Mouse (Mus musculus) midbrain, embryonic 14.5 days (tissue): ENCODE results near the gene Polr3h. TPM values are rescaled to one million over a fixed set of nuclear protein-coding genes. Genes with fewer than 3 reads are reported as not detected.

ENCODE experiments used
- ATAC-seq: fragments of 200-750 bp; cut with Nextera tagmentation; 2 replicates; pipeline ENCODE4 v1.8.0; 2017; ENCODE audit warnings: moderate number of reproducible peaks, moderate library complexity; ENCODE audit not compliant: low FRiP score, low TSS enrichment
- DNase-seq: peaks from one replicate; pipeline ENCODE4 v3.0.0-alpha.2; 2015
- H3K27ac ChIP-seq: fragments of 300-500 bp; sonication (generic); replicated peaks from 2 replicates; pipeline ENCODE4 v1.5.1; 2014; ENCODE audit warnings: mild to moderate bottlenecking, low read depth, low read length, moderate library complexity
- H3K27me3 ChIP-seq: fragments of 300-500 bp; sonication (generic); 2 replicates; pipeline ENCODE4 v1.6.1; 2014; ENCODE audit warnings: low read length, control low read depth, mixed read lengths; ENCODE audit not compliant: control insufficient read depth, insufficient read depth
- H3K36me3 ChIP-seq: fragments of 300-500 bp; sonication (generic); 2 replicates; pipeline ENCODE4 v1.6.1; 2014; ENCODE audit warnings: low read length, control low read depth; ENCODE audit not compliant: control insufficient read depth, insufficient read depth
- H3K4me1 ChIP-seq: fragments of 300-500 bp; sonication (generic); 2 replicates; pipeline ENCODE4 v1.6.1; 2014; ENCODE audit warnings: mild to moderate bottlenecking, antibody characterized with exemption, low read length, control low read depth; ENCODE audit not compliant: control insufficient read depth, insufficient read depth
- H3K4me2 ChIP-seq: fragments of 300-500 bp; sonication (generic); 2 replicates; pipeline ENCODE4 v1.6.1; 2014; ENCODE audit warnings: mild to moderate bottlenecking, low read length, moderate library complexity
- H3K4me3 ChIP-seq: fragments of 300-500 bp; sonication (generic); replicated peaks from 2 replicates; pipeline ENCODE4 v1.5.1; 2014; ENCODE audit warnings: low read depth, low read length
- H3K9ac ChIP-seq: fragments of 300-500 bp; sonication (generic); replicated peaks from 2 replicates; pipeline ENCODE4 v1.6.1; 2014; ENCODE audit warnings: mild to moderate bottlenecking, low read length, moderate library complexity
- H3K9me3 ChIP-seq: fragments of 300-500 bp; sonication (generic); 2 replicates; pipeline ENCODE4 v1.6.1; 2016; ENCODE audit warnings: low read length, control low read depth, mixed read lengths; ENCODE audit not compliant: control insufficient read depth
- WGBS: fragments of 180-500 bp; shearing (Covaris S2); extraction: QIAGEN DNeasy Blood & Tissue Kit; methylation state at CpG from one replicate; pipeline ENCODE4 v1.1.7; 2014; 5-methylcytosine and 5-hydroxymethylcytosine counted together
- polyA plus RNA-seq: library from polyadenylated mRNA; unstranded; fragments of >200 nt; fragmentation: Nextera tagmentation; extraction: Ambion mirVana; gene quantifications from 2 replicates; pipeline ENCODE4 v1.2.1, GENCODE M21; 2014

The Polr3h gene
- polyA plus RNA-seq, 1 experiment from 2014 or later = 74.2 TPM

DNA sequence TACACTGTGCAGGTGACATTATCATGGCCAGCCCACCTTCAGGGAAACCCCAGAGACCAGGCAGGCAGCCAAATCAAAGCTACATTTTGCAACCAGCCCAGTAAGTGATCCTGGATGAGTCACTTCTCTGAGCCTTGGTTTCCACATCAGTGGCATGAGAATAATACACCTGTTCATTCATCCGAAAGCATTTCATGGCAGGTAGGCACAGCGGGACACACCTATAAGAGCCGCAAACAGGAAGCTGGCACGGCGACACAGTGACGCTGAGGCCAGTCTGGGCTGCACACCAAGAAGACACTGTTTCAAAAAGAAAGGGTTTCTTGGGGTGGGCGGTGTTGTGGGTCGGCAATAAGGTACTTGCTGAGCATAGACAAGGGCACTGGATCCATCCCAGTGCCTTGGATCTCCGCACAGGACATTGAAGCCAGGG, 28.1 kb upstream of the Polr3h start:
- H3K27ac ChIP-seq = no peak overlapping the region
- H3K4me2 ChIP-seq = no peak overlapping the region
- no peaks in the 10 kb centered on the region for H3K9me3 ChIP-seq
- peaks cover 47% of the 10 kb centered on the region for H3K36me3 ChIP-seq
- no peak for ATAC-seq
- 95% methylated on average over 9 of the region's 9 CpGs for WGBS
- H3K9ac ChIP-seq = no peak overlapping the region
- DNase-seq = no peak
- no peaks in the 10 kb centered on the region for H3K27me3 ChIP-seq
- no peaks in the 10 kb centered on the region for H3K4me1 ChIP-seq
- no peak overlapping the region for H3K4me3 ChIP-seq

- DNase-seq (no peak), ATAC-seq (no peak)
- Histone ChIP-seq H3K4me3 (no peak overlapping the region), H3K9me3 (no peaks in the 10 kb centered on the region), H3K9ac (no peak overlapping the region), H3K4me2 (no peak overlapping the region), H3K4me1 (no peaks in the 10 kb centered on the region), H3K36me3 (peaks cover 60% of the 10 kb centered on the region), H3K27me3 (no peaks in the 10 kb centered on the region), H3K27ac (no peak overlapping the region)
- 86% methylated on average over 4 of the region's 4 CpGs for WGBS
Measured at GRCm38 (mm10) chr15:81952310-81952709, 26.3 kb upstream of the Polr3h start.

- Histone ChIP-seq H3K36me3 (peaks cover 68% of the 10 kb centered on the region), H3K27me3 (no peaks in the 10 kb centered on the region), H3K4me3 (no peak overlapping the region), H3K9me3 (no peaks in the 10 kb centered on the region), H3K4me1 (no peaks in the 10 kb centered on the region), H3K9ac (no peak overlapping the region), H3K4me2 (no peak overlapping the region), H3K27ac (no peak overlapping the region)
- 94% methylated on average over 9 of the region's 9 CpGs for WGBS
- DNase-seq = no peak
- no peak for ATAC-seq
Measured at GRCm38 (mm10) chr15:81951159-81951558, 25.1 kb upstream of the Polr3h start.

GRCm38 (mm10) chr15:81950716-81951115, 24.7 kb upstream of the Polr3h start:
- Histone ChIP-seq H3K9ac (no peak overlapping the region), H3K4me1 (no peaks in the 10 kb centered on the region), H3K27me3 (no peaks in the 10 kb centered on the region), H3K9me3 (no peaks in the 10 kb centered on the region), H3K4me3 (no peak overlapping the region), H3K36me3 (peaks cover 68% of the 10 kb centered on the region), H3K4me2 (no peak overlapping the region), H3K27ac (no peak overlapping the region)
- DNase-seq = no peak
- ATAC-seq = no peak
- 89% methylated on average over 5 of the region's 5 CpGs for WGBS

DNA sequence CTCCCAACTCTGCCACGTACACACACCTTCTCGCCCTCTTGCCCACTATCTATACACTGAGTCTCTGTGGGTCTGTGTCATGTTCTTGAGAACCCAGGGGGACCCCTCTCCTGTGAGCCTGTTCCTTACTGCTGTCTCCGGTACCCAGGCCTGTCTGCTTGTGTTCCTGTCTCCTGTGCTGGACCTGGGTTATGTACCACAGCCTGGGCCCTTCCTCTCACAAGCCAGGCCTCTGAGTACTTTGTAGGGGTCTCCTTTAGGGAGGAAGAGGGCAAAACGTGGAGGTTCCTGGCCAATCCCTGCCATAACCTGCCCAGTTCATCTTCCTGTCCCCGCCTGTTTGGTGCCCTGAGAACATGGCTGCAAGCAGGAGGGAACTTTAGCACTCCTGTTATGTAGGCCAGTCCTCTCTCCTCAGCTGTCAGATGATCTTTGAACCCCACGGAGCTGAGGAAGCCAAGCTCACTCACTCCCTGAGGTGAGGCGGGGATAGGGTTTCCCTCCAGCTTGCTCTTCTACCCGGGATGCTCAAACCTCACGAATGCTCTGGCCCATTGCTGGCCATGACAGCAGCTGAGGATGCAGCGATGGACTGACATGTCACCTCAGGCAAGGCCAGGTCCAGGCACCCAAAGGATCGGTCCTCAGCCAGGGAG, 23.6 kb upstream of the Polr3h start:
- Histone ChIP-seq H3K9me3 (no peaks in the 10 kb centered on the region), H3K27me3 (no peaks in the 10 kb centered on the region), H3K4me2 (no peak overlapping the region), H3K9ac (no peak overlapping the region), H3K27ac (no peak overlapping the region), H3K4me3 (no peak overlapping the region), H3K4me1 (no peaks in the 10 kb centered on the region), H3K36me3 (peaks cover 60% of the 10 kb centered on the region)
- 76% methylated on average over 11 of the region's 11 CpGs for WGBS
- no peak for DNase-seq
- ATAC-seq = no peak

- H3K4me2 ChIP-seq = no peak overlapping the region
- H3K4me3 ChIP-seq = no peak overlapping the region
- H3K27ac ChIP-seq = no peak overlapping the region
- no peak for ATAC-seq
- DNase-seq = no peak
- no peaks in the 10 kb centered on the region for H3K9me3 ChIP-seq
- H3K27me3 ChIP-seq = no peaks in the 10 kb centered on the region
- peaks cover 54% of the 10 kb centered on the region for H3K36me3 ChIP-seq
- H3K9ac ChIP-seq = no peak overlapping the region
- WGBS = 88% methylated on average over 10 of the region's 10 CpGs
- no peaks in the 10 kb centered on the region for H3K4me1 ChIP-seq
Measured at GRCm38 (mm10) chr15:81949076-81949475, 23.0 kb upstream of the Polr3h start.

DNA sequence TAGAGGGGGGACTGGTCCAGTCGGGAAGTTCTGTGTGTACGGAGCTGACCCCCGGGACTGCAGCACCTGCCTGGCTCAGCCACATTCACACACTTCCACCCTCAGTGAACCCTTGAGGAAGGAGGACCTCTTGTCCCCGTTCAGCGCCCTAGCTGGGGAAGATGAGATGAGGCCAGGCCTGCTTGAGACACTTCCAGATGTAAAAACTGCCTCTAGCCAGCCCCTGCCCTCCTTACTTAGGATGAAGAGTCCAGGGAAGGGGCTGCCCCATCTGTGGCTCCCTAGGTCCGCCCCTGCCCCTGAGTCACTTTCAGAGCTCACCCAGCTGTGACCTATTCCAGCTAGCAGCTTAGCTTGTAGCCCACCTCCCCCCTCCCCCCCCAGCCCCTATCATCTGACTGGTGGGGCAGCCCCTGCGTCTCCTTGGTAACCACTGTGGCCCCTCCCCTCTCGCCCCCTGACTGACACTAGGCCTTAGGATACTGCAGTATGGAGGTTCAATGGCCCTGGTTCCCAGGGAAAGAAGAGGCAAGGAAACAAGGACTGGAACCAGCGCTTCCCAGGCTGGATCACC, 17.2 kb upstream of the Polr3h start:
- Histone ChIP-seq H3K27ac (peak overlapping the region; percentile 41; the same call in 1 of the 2 replicates), H3K27me3 (no peaks in the 10 kb centered on the region), H3K4me2 (no peak overlapping the region), H3K9ac (no peak overlapping the region), H3K9me3 (no peaks in the 10 kb centered on the region), H3K4me3 (no peak overlapping the region), H3K36me3 (peaks cover 16% of the 10 kb centered on the region), H3K4me1 (peaks cover 12% of the 10 kb centered on the region)
- DNase-seq = peak; percentile 41
- peak; percentile 27; the same call in 1 of the 2 replicates for ATAC-seq
- WGBS = 3% methylated on average over 9 of the region's 9 CpGs

DNA sequence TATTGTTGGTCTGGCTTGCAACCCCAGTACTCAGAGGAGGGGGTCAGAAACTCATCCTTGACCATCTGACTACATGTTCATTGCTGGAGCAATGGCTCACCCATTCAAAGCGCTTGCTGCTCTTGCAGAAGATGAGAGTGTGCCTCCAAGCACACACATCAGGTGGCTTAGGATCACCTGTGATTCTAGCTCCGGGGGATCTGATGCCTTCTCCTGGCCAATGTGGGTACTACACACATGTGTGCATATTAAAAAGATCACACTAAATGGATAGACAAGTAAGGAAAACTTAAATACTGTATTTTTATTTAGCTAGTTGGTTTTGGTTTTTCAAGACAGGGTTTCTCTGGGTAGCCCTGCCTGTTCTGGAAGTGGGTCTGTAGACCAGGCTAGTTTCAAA, 15.0 kb upstream of the Polr3h start:
- Histone ChIP-seq H3K4me3 (no peak overlapping the region), H3K4me1 (peaks cover 21% of the 10 kb centered on the region), H3K4me2 (no peak overlapping the region), H3K27ac (no peak overlapping the region), H3K27me3 (no peaks in the 10 kb centered on the region), H3K9ac (no peak overlapping the region), H3K36me3 (peaks cover 4% of the 10 kb centered on the region; the same call in 1 of the 2 replicates), H3K9me3 (no peaks in the 10 kb centered on the region)
- WGBS = 97% methylated on average over 2 of the region's 2 CpGs
- DNase-seq (no peak), ATAC-seq (no peak)

DNA sequence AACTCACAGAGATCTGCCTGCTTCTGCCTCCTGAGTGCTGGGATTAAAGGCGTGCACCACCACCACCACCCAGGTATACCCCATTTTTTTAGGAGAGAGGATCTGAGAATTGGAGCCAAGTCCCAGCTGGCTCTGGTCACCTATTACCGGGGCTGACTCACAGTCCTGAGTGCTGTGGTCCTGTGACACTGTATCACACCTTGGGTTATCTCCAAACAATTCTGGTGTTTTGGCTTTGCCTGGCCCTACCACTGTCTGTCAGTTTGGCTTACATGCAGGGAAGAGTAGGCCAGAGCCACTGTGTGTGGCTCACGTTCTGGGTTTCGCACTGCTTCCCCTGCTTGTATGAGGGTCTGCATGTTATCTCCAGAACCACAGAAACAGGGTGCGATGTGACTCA, 14.2 kb upstream of the Polr3h start:
- H3K27ac ChIP-seq = no peak overlapping the region
- no peak overlapping the region for H3K4me3 ChIP-seq
- peaks cover 4% of the 10 kb centered on the region; the same call in 1 of the 2 replicates for H3K36me3 ChIP-seq
- peaks cover 21% of the 10 kb centered on the region for H3K4me1 ChIP-seq
- ATAC-seq (no peak), DNase-seq (no peak)
- no peak overlapping the region for H3K4me2 ChIP-seq
- H3K9ac ChIP-seq = no peak overlapping the region
- no peaks in the 10 kb centered on the region for H3K27me3 ChIP-seq
- no peaks in the 10 kb centered on the region for H3K9me3 ChIP-seq
- WGBS = 90% methylated on average over 5 of the region's 5 CpGs
